Mouse (Mus musculus) Muller cell, postnatal 12 days (primary cell): ENCODE results near the gene Sema3c.
"Not testable (repeated sequence)": the region's sequence is repeated elsewhere in the genome, so short reads cannot be mapped to it uniquely, and the experiment has no call there.

Experiments used
- DNase-seq: peaks from one replicate; pipeline ENCODE4 v3.0.0-alpha.2; 2015; ENCODE audit errors: inconsistent ontology term

The Sema3c gene

DNA sequence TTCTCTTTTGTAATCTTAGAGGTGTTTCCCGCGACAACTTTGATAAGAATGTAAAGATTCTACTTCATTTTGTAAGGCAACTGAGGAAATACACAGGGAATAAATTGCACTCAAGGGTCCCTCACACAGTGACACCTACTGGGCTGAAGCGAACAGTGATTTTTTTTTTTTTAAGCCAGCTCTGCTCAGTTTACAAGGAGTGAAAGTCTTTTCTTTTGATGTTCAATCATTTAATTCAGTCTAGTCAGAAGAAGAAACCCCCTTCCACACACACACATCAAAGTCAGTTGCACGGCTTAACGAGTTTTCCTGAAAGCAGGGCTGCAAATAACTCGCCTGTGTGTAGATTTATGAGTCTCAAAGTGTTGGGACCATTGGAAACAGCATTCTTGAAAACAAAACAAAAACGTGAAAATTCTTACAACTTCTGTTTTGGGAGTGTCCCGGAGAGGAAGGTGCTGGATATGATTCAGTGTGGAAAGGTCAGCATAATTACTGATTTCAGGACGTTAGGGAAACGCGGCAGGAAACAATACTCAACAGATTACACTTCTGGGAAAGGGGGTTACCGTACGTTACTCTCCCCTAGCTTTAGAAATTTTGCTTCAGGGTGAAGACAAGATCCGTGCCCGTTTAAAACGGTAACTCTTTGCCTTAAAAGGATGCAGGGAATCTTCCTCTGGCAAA is at the start of gene Sema3c:
Gene Sema3c (plus strand): TSS at position 588 of the 687 bp plus-strand sequence.
- peak; percentile 40 for DNase-seq

- not testable (repeated sequence) for DNase-seq
Measured at GRCm38 (mm10) chr5:17531165-17531564, 42.9 kb upstream of the Sema3c start.

GRCm38 (mm10) chr5:17543141-17543540 is 30.9 kb upstream of the Sema3c start:
- no peak for DNase-seq

DNA sequence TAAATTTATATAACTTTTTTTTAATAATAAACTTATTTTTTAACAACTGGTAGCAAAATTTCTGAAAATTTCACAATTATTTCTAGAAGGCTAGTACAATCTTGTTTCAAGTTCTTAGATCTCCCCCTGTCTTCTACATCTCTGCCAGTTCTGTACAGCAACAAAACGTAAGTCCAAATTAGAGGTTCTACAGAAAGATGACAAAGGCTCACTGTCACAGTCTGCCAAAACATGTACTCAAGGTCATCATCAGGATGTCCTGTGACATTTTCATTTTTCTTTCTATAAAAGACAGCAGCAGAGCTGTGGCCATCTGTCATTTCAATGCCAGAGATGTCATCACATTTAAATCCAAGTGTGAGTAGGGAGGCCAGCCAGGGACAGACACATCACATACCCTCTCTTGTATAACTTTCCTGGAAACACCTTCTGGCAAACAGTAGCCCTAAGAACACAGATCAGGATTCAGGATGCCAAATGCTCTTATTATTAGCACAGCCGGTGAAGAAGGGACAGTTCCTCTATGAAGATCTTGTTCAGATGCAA is 29.1 kb upstream of the Sema3c start:
- DNase-seq, result peak; percentile 31

DNA sequence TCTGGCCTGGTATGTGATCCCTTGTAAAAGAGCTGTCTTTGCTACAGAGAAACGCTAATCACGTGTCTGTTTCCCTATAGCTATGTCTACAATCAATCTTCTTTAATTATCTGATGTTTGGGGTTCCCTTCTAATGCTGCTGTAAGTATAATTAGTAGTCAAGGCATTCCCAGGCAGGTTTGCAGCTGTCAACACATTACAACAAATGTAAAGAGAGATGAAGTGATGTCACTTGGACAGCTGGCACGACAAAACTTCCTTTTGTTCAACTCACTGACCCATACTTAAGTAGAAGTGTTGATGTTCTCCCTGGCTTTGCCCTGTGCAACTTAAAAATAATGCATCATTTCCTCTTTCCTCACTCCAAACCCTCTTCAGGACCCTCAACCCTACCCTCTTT is 22.4 kb upstream of the Sema3c start:
- DNase-seq, result no peak

DNA sequence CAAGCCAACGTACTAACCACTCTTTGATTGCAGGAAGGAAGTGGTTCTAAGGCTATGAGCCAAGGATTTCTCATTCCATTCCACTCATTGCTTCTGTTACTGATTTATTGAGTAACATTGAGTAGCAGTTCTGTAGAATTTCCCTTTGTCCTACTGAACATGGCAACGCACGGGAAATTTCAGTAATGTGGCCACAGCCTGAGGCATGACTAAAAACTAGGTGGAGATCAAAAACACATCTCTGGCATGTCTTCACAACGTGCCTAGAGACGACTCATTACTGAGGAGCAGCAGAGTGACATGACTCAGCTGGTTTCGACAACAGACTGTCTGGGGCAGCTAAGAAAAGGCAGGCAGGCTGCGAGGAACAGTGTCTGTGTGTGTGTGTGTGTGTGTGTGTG is 18.0 kb upstream of the Sema3c start:
- DNase-seq, result peak; percentile 92

- peak; percentile 37 for DNase-seq
Measured at GRCm38 (mm10) chr5:17556715-17557265, 17.3 kb upstream of the Sema3c start.

GRCm38 (mm10) chr5:17571571-17571970 is 2.5 kb upstream of the Sema3c start:
- DNase-seq, result no peak

DNA sequence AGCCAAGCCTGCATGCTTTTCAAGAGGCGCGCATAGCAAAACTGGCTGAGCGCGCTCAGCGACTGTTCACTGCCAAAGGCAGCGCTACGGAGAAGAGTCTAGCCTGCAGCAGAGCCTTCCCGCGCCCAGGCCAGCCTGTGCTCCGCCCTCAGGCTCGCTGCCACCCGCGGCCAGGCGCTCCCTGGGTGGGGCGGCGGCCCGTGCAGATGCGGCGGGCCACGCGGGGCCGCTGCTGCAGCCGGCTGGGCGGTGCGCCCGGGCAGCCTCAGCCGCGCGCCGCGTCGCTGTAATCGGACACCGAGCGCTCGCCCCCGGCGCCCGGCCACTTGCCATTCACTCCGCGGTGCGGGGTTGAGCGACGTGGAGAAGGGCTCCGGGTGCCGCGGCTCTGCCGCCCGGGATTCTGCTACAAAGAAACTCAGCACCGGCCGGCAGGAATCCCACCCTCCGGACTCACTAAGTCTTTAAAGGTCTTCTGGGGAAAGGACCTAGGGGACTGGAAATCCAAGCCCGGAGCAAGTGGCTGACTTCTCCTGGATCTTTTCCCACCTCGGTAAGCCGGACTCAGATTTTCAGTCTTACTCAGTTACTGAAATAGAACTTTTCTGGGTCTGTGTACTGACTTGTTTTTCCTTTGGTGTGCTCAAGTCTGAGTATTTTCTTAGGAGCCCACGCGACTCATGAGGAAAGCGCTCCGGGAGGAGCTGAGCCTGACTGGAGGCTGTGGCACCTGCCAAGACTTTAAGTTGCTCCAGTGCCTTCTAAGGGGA is 517 bp downstream of the Sema3c start:
- DNase-seq, result peak; percentile 90

GRCm38 (mm10) chr5:17575183-17575495 is 1.1 kb downstream of the Sema3c start:
- DNase-seq, result no peak

GRCm38 (mm10) chr5:17576069-17576468 is 2.0 kb downstream of the Sema3c start:
- peak; percentile 56 for DNase-seq

DNA sequence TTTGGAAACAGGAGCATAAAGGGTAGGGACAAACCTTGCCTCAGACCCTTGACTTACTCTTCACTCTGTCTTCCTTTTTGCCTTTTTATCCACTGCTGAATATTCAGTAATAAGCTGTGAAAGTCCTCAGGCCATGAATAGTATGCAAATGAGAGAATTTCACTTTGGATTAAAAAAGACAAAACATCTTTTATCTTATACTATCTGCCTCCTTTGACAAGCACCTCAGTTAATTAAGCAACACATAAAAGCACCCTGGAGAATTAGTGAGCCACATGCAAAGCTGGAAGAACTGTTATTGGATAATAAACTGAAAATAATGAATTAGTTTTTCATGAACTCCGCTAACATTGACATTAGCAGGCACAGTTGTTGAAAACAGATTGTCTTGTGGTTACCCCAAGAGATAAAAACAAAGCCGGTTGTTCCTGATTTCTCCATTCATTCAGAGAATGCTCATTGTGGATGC is 8.0 kb downstream of the Sema3c start:
- DNase-seq, result no peak

DNA sequence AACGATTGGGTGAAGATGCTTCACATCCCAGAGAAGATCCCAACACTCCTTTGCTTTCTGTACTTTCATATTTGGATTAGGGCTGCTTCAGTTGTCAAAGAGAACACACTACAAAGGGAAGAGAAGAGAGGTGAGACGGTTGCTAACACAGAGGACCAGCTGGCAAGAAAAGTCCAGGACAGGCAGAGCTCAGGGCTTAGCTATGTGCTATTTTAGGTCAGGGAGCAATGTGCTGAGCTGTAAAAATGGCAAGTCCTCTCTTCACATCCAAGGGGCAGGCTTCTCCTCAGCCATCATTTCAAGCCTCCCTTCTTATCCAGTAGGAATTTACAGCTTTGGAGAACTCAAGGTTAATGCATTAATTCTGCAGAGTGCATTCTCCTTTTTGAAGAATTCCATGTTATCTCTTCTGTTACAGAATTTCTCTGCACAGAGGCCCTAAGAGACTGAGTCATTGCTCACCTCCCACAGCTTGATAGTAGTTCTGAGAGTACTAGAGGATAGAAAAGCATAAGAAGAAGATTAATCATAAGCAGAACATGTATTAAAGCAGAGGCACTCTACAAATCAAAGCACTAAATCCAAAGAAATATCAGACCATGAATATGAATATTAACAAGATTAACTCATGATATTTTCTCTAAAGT is 10.3 kb downstream of the Sema3c start:
- DNase-seq, result no peak

GRCm38 (mm10) chr5:17586518-17587210 is 12.6 kb downstream of the Sema3c start:
- DNase-seq, result peak; percentile 35

DNA sequence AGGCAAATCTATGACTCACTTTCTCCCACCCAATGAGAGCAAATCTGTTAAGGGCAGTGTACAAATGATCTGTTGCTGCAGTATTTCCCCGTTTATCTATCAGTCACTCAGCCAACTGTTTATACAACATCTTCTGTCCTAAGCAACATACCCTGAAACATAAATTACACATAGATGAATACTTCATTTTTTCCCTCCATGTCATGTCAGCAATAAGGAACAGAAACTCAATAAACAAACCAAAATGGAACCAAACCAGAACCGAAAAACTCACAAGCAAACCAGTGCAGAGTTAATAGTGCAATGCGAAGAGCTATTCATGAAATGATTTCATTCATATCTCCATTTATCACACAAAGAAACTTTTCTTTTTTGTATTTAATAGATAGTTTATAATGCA is 17.8 kb downstream of the Sema3c start:
- no peak for DNase-seq

GRCm38 (mm10) chr5:17601700-17602099 is 27.6 kb downstream of the Sema3c start:
- DNase-seq, result no peak

DNA sequence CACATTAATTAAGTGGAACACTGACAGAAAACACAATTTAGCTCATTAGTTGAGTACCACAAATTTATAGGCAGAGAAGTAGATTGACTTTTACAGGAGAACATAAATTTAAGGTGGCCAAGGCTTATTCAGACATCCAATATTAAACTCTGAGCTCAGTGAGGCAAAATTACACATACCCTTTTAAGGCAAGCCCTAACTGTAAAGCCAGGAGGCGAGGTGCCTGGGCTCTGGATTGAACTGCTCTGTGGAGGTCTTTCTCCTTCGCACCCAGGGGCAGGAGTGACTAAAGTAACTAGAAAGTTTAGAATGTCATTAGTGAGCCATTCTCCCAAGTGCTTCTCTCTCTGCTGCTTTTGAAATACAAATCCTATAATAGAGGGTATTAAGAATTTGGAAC is 46.5 kb downstream of the Sema3c start:
- no peak for DNase-seq

DNA sequence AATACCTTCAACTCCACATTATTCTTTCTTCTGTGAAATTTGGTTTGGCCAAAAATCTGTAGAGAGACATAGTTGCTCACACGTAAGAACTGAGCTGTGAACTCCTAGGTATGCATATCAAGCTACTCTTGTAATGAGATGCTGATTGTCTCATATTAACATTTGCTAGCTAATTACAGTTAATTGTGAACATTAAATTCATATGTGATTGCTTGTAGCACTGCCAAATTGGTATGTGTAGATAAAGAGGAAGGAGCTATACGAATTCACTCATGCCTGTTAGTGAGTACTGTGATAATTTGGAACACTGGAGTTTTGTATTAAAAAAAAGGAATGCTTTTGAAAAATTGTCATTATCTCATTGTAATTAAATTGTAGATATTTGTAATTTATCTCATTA is 48.5 kb downstream of the Sema3c start:
- no peak for DNase-seq

- no peak for DNase-seq
Measured at GRCm38 (mm10) chr5:17628606-17629005, 54.5 kb downstream of the Sema3c start.

DNA sequence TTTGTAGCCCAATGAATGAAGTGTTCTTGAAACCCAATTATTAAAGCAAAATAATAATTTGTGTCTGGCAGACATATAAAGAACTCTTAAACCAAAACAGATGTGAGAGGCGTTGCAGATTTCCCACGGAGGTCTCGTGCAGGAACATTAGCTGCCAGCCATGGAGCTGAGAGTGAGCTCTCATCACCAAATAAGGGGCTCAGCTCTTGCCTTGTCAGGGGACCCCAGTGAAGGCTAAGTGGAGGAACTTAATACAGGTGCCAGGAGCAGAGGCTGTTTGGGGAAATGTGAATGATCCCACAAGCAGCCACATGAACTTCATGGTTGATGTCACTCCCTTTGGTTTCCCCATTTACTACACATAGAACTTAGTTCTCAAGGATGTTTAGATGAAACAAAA is 55.5 kb downstream of the Sema3c start:
- DNase-seq, result no peak

- no peak for DNase-seq
Measured at GRCm38 (mm10) chr5:17639519-17639918, 65.4 kb downstream of the Sema3c start.
